Mouse (Mus musculus): Measurements from ENCODE around the gene Mthfd1.

- TF ChIP-seq CTCF (IDR thresholded peaks at IDR 0.05) (no peak), EP300 (IDR thresholded peaks at IDR 0.05) (no peak)
Measured at GRCm38 (mm10) chr12:76307964-76308363, 52.9 kb downstream of the Mthfd1 start.

Data from lung, postnatal 0 days (tissue).